Mouse (Mus musculus) spleen, adult 2 months (tissue): Measurements from ENCODE around the gene Dxo.

Experiments used
- CTCF ChIP-seq: fragments of 200-500 bp; IDR thresholded peaks from 2 replicates; pipeline ENCODE4 v1.5.1; 2011; ENCODE audit warnings: mild to moderate bottlenecking, inconsistent platforms; ENCODE audit not compliant: insufficient read depth, insufficient read length, insufficient replicate concordance; ENCODE audit errors: extremely low read depth
- POLR2A ChIP-seq: fragments of 200-500 bp; IDR thresholded peaks from 2 replicates; pipeline ENCODE4 v1.6.1; 2011; ENCODE audit warnings: low read depth, low read length, inconsistent platforms

GRCm38 (mm10) chr17:34796311-34797140 is 40.3 kb upstream of the Dxo start:
- TF ChIP-seq CTCF (no peak), POLR2A (no peak)
